Mouse (Mus musculus): ENCODE results near the gene Ffar2.

DNA sequence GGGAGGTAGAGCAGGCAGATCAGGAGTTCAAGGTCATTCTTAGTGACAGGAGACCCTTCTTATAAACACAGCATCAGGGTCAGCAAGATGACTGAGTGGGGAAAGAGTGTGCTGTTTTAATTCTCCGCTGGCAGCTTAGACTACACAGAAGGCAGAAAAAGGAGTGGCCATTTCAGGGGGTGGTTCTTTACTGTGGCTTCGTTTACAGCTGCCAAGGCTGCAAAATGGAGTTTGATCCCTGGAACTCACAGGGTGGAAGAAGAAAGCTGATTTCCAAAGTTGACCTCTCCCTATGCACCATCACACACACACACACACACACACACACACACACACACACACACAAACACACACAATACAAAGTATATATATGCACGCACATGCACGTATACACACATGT, 17.8 kb upstream of the Ffar2 start:
- TF ChIP-seq CTCF (IDR thresholded peaks at IDR 0.05) (no peak), EP300 (IDR thresholded peaks at IDR 0.05) (no peak)
